1 mouse cellular context compared by ENCODE assay signal in the genomic region with DNA sequence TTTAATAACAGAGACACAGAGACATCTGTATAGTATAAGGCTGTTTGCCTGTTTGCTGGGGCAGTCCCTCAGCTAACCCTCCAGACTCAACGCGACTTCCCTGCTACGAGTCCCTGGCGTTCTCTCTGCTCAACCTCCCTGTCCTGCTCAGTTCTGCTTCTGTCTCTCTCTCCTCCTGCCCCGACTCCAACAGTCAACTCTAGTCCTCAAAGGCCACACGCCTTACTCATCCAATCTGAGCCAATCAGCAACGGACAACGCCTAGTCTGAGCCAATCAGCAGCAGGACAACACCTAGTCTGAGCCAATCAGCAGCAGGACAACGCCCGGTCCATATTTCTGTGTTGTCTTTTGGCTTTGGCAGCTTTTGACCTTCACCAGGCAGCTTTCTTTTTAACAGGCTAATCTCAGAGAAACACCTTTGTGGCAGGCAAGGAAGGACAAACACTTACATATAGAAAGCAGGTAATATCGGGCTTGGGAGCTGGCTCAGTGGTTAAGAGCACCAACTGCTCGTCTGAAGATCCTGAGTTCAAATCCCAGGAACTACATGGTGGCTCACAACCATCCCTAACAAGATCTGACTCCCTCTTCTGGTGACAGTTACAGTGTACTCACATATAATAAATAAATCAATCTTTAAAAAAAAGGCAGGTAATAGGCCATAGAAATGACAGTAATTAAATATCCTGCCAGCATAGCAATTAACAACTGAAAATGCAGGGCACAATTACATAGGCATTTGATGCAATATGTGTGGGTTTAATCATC.
TF ChIP-seq lines count a peak whose summit lies in the region.

No protein-coding gene starts in this region.

TF ChIP-seq in MEL, 35 proteins besides CTCF, POLR2A, EP300 and RAD21 (continued from another document):
- TF ChIP-seq SMC3 (IDR thresholded peaks at IDR 0.05; ENCODE audit: low read depth, low read length) (no peak), BHLHE40 (IDR thresholded peaks at IDR 0.05; ENCODE audit: borderline replicate concordance, low read depth, low read length) (peak; percentile 50; the same call in 1 of the 2 replicates), TAL1 (IDR thresholded peaks at IDR 0.05; ENCODE audit: low read length) (peak; percentile 81), HCFC1 (IDR thresholded peaks at IDR 0.05; ENCODE audit: low read depth, low read length) (peak; percentile 69), GABPA (IDR thresholded peaks at IDR 0.05; ENCODE audit: low read depth, low read length) (no peak), MYB (IDR thresholded peaks at IDR 0.05; ENCODE audit: low read depth, low read length) (no peak; the same call in 1 of the 2 replicates), GATA1 (IDR thresholded peaks at IDR 0.05; ENCODE audit: low read depth, low read length) (peak; percentile 21; the same call in 1 of the 2 replicates), E2F4 (IDR thresholded peaks at IDR 0.05; ENCODE audit: borderline replicate concordance, low read depth, low read length) (no peak), NELFE (IDR thresholded peaks at IDR 0.05; ENCODE audit: low read depth, low read length) (peak; percentile 96), CHD2 (IDR thresholded peaks at IDR 0.05; ENCODE audit: low read length) (peak; percentile 81), JUND (IDR thresholded peaks at IDR 0.05; ENCODE audit: low read depth, low read length) (no peak), MAFK (IDR thresholded peaks at IDR 0.05; ENCODE audit: borderline replicate concordance, low read depth, low read length) (no peak), ZNF384 (IDR thresholded peaks at IDR 0.05; ENCODE audit: low read depth, low read length) (no peak; the same call in 1 of the 2 replicates), SIN3A (IDR thresholded peaks at IDR 0.05; ENCODE audit: low read length) (peak; percentile 62), USF2 (IDR thresholded peaks at IDR 0.05; ENCODE audit: borderline replicate concordance in 1 of 2, insufficient read depth in 1 of 2, low read depth in 1 of 2, low read length in 2 of 2) (no peak)
